Mouse (Mus musculus): ENCODE results near the gene Zranb1.
A peak's percentile ranks its signal among the peaks of the same experiment; 100 is the strongest.

Gene Zranb1

DNA sequence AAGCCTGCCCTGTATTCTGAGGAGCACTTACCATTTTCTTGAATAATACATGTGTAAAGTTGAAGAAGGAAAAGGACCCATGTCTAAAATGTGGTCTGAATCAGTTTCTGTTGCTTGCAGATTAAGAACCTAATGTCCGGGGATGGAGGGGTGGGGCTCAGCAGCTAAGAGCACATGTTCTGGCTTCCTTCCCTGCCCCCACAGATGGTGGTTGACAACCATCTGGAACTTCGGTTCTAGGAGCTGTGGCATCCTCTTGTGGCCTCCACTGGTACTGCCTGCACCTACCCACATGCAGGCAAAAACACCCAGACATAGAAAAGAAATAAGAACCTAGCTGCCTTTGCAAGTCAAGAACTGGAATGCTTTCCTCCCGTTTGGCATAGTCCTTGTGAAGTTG lies 72.5 kb downstream of the Zranb1 start:
- DNase-seq = peak; percentile 97 to 98

DNA sequence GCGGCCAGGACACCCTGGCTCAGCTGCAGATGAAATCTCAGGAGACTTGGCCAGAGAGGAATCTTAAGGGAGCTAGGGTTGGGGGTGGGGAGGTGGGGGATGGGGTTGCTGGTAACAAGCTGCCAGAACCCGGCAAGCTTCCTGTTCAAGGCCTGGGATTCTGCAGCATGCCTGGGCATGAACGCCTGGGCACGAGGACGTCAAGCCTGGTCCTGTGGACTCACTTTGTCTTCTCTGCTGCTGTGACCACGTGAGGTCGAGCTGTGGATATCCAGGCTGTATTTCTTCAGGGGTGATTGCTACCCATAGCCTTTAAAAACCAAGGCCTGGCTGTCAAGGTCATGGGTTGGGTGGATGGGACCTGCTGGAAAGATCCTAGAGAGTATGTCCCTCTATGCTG lies 74.8 kb downstream of the Zranb1 start:
- DNase-seq = no peak

- peak in 1 of 2 experiments; percentile 56 for DNase-seq
These were observed 76.4 kb downstream of the Zranb1 start for GRCm38 (mm10) chr7:133007343-133007742.

DNA sequence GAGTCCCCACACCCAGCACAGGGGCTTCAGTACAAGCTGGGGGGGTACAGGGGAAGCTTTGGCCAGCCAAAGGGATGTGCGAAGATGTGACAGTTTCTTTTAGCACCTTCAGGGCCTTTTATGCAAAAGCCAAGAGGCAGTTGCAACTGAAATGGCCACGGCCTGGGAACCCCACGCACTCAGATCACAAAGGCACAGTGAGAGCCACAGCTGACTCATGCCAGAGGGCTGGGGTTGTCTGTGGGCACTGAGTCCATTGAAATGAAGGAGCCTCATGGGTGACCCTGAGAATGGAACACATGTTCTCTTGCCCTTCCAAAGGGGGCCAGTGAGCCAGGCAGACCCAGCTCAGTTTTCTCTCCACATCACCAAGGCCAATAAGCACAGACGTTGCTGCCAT lies 77.7 kb downstream of the Zranb1 start:
- DNase-seq = no peak

DNA sequence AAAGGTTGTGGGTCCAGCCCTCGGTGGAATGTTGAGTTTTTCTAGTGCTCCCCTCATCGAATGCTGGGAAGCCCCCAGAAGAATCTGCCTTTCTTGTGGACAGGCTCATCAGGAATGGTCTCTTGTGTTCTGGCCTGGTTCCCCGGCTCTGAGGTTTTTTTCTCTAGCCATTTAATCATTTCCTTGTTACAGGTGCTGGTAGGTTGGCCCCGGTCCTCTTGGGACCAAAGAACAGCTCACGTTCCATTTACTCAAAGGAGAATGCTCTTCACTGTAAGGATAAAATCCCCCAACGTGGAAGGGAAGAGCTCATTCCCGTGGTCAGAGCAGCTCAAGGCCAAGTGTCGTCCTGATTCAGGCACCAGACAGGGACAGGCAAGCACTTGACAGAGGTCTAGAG lies 78.7 kb downstream of the Zranb1 start:
- DNase-seq = no peak

DNA sequence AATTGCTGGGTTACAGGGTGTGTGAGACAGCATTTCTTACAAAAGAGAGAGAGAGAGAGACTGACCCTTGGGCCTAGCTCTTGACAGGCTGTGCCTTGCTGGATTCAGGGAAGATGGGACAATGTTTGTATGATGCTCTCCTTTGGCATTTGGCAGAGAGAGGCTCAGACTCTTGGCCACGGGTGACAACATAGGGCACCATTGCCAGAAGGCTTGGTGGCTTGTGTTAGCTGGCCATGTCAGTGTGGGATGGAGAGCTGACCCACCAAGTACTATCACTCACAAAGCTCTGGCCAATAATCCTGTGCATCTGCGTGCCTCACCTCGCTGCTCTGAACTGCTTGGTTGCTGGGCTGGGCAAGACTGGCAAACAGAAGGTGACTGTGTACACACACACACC lies 79.5 kb downstream of the Zranb1 start:
- DNase-seq = peak; percentile 73 to 76

DNA sequence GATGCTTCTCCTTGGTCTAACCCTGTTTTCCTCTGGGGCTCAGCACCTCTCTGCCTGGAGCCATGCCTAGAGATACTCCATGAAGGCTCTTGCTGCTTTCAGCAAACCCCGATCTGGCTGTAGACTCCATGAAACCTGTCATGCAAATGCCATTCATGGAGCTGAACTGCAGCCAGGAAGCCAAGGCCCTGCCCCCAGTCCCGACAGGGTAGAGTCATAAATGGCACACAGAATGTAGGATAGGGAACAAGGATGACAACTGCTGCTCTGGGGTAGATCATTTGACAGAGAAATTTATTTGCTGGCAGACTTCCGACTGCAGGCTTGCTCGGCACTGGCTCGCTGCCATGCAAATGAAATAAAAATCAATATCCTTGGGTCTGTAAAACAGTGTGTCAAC lies 80.2 kb downstream of the Zranb1 start:
- DNase-seq = peak; percentile 91 to 93

DNA sequence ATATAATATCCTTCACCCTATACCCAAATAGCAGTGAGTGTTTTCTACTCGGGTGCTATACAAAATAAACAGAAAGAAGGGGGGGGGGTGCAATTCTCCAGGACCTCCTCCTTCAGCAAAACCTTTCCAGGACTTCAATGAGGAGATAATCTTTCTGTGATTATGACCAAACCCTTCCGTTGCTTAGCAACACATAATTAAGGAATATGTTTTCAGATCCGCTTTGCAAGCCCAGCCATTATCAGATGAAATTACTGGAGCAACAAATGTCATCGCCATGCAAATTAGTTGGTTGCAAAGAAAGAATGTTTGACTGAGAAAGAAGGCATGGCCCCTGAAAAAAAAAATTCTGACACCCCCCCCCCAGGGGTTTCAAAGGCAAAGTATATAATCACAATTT lies 80.7 kb downstream of the Zranb1 start:
- no peak for DNase-seq

DNA sequence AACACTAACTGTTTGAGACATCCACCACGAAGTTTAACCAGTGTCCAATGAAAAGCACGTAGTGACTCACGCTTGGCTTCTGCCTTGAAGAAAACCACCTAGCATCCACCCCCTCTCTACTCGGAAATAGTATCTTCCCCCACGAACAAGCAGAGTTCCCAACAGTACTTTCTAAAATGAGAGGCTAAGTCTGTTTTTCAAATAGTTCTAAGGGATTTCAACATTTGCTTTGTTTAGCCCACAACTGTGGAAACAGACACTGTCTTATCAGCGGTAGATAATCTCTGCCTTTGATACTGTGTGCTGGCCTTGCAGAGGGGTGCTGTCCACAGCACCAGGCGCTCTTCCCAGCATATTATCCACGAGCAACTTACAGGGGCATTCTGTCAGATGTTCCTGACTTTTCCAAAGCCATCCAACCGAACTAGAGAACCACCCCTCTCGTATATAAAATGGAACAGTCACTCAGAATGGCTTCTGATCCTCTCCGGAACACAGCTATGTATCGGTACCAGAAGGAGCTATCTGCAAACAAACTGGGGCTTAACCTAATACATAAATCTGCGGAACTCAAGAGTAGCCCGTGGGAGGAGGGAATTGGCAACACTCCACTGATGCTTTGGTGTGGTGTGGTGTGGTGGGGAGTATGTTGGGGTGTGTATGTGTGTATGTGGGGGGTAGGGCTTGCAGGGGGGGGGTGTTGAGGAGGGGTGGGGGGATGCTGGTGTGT lies 81.9 kb downstream of the Zranb1 start:
- DNase-seq = no peak

GRCm38 (mm10) chr7:133013923-133014322 lies 83.0 kb downstream of the Zranb1 start:
- DNase-seq = no peak

DNA sequence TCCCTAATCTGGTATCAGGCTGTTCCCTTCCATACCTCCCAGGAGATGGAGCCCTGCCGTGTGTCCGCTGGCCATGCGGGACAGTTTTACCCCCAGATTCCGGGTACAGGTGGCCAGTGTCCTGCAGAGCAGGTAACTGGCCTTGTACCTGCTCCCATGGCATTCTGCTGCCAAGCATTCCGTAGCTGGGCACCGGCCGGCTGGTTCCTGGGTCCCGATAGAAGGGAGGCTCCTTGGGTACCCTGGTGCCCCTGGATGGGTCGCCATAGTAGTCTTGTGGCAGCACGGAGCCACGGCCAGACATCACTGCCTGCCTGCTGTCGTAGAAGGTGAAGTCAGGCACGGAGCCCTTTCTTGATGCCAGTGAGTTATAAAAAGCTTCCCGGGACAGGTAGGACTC lies 83.7 kb downstream of the Zranb1 start:
- no peak for DNase-seq

GRCm38 (mm10) chr7:133015416-133016070 lies 84.6 kb downstream of the Zranb1 start:
- DNase-seq = peak; percentile 60 to 66

DNA sequence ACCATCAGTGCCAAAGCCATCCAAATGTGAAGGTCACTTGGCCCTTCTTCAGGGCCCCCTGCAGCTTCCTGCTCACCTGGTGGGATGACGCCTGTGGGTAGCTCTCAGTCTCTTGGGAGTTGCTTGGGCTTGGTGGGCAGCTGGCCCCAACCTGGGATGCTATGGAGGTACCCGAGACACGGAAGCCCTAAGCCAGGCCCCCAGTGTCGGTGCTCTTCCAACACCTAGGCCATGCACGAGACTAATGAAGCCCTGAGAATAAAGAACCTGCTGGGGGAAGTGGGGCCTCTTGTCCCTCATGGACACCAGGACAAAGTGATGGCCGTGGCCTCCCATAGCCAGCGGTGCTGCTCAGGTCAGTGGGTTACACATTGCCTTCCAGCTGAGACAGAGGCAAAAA lies 88.0 kb downstream of the Zranb1 start:
- no peak for DNase-seq

- no peak for DNase-seq
These were observed 88.6 kb downstream of the Zranb1 start for GRCm38 (mm10) chr7:133019481-133020020.

DNA sequence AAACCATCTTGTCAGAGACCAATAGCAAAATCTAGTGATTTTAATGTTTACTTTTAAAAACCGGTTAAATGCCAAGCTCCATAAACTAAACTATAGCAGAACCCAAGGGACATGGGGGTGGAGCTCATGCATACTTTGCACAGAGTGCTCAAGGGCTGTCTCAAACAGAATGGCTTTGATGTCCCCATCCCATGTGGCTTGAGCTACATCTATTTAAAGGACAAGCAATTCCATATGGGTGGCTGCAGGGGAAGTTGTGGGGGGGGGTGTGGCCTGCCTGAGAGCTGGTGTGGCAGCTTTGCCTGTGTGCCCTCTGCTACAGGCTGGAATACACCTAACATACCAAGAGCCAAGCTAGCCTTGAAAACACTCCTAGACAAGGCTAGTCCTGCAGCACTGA lies 93.8 kb downstream of the Zranb1 start:
- no peak for DNase-seq

- DNase-seq = no peak
These were observed 97.0 kb downstream of the Zranb1 start for GRCm38 (mm10) chr7:133027930-133028329.

- DNase-seq = no peak
These were observed 98.1 kb downstream of the Zranb1 start for GRCm38 (mm10) chr7:133029004-133029403.

- no peak for DNase-seq
These were observed 98.6 kb downstream of the Zranb1 start for GRCm38 (mm10) chr7:133029496-133030047.

- DNase-seq = peak; percentile 82
These were observed 101.8 kb downstream of the Zranb1 start for GRCm38 (mm10) chr7:133032589-133033203.

GRCm38 (mm10) chr7:133035901-133036300 lies 105.0 kb downstream of the Zranb1 start:
- no peak for DNase-seq
